Mouse (Mus musculus) heart, embryonic 11.5 days (tissue): ENCODE results near the gene Tubb4b. TPM values are rescaled to one million over a fixed set of nuclear protein-coding genes. Genes with fewer than 3 reads are reported as not detected.

Experiments
- ATAC-seq: fragments of 200-750 bp; cut with Nextera tagmentation; replicated peaks from 2 replicates; pipeline ENCODE4 v1.8.0; 2017; ENCODE audit warnings: moderate library complexity; ENCODE audit not compliant: insufficient number of reproducible peaks, low FRiP score, low TSS enrichment
- H3K27ac ChIP-seq: fragments of 300-500 bp; sonication (generic); 2 replicates; pipeline ENCODE4 v1.5.1; 2014; ENCODE audit warnings: mild to moderate bottlenecking, low read depth, low read length
- H3K27me3 ChIP-seq: fragments of 300-500 bp; sonication (generic); 2 replicates; pipeline ENCODE4 v1.6.1; 2014; ENCODE audit warnings: mild to moderate bottlenecking, low read length, mixed read lengths; ENCODE audit not compliant: control insufficient read depth, insufficient read depth
- H3K36me3 ChIP-seq: fragments of 300-500 bp; sonication (generic); 2 replicates; pipeline ENCODE4 v1.6.1; 2014; ENCODE audit warnings: mild to moderate bottlenecking, low read length, moderate library complexity, mixed read lengths; ENCODE audit not compliant: control insufficient read depth, insufficient read depth
- H3K4me1 ChIP-seq: fragments of 300-500 bp; sonication (generic); 2 replicates; pipeline ENCODE4 v1.6.1; 2014; ENCODE audit warnings: low read length; ENCODE audit not compliant: control insufficient read depth, insufficient read depth
- H3K4me2 ChIP-seq: fragments of 300-500 bp; sonication (generic); 2 replicates; pipeline ENCODE4 v1.6.1; 2014; ENCODE audit warnings: mild to moderate bottlenecking, moderate library complexity
- H3K4me3 ChIP-seq: fragments of 300-500 bp; sonication (generic); 2 replicates; pipeline ENCODE4 v1.5.1; 2014; ENCODE audit warnings: low read depth, low read length
- H3K9ac ChIP-seq: fragments of 300-500 bp; sonication (generic); 2 replicates; pipeline ENCODE4 v1.6.1; 2014; ENCODE audit warnings: mild to moderate bottlenecking, low read depth, low read length, moderate library complexity
- H3K9me3 ChIP-seq: fragments of 300-500 bp; sonication (generic); replicated peaks from 2 replicates; pipeline ENCODE4 v1.6.1; 2016; ENCODE audit warnings: low read length; ENCODE audit not compliant: control insufficient read depth
- WGBS: fragments of 180-500 bp; shearing (Covaris S2); extraction: QIAGEN DNeasy Blood & Tissue Kit; methylation state at CpG from one replicate; pipeline ENCODE4 v1.1.7; 2014; ENCODE audit not compliant: insufficient replicate concordance; 5-methylcytosine and 5-hydroxymethylcytosine counted together
- polyA plus RNA-seq: library from polyadenylated mRNA; unstranded; fragments of >200 nt; fragmentation: Nextera tagmentation; extraction: Ambion mirVana; gene quantifications from 2 replicates; pipeline ENCODE4 v1.2.1, GENCODE M21; 2014

Gene Tubb4b
- polyA plus RNA-seq, 1 experiment from 2014 or later: 481 TPM

DNA sequence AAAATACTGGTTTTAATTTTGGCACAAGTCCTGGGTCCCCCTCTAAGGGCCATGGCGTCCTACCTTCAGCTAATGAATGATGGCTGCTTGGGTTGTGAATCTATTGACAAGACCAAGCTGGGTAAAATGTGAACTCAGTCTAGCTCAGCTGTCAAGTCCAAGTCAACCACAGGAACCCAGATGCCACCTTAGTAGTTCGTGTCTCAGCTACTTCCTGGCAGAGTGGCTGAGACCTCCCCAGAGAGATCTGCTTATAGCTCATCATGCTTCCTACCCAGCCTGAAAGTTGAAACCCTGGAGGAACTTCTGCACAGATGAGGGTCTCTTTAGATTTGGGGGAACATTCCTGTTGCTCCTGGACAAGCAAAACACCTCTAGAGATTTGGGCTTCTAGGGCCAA is 41.2 kb downstream of the Tubb4b start:
- Histone ChIP-seq H3K9ac (no peak overlapping the region), H3K4me3 (no peak overlapping the region), H3K4me1 (peaks cover 14% of the 10 kb centered on the region), H3K4me2 (peak overlapping the region; percentile 84), H3K9me3 (no peaks in the 10 kb centered on the region), H3K27me3 (peaks cover 53% of the 10 kb centered on the region), H3K27ac (no peak overlapping the region), H3K36me3 (no peaks in the 10 kb centered on the region)
- no peak for ATAC-seq
- WGBS: 66% methylated on average over 2 of the region's 2 CpGs

DNA sequence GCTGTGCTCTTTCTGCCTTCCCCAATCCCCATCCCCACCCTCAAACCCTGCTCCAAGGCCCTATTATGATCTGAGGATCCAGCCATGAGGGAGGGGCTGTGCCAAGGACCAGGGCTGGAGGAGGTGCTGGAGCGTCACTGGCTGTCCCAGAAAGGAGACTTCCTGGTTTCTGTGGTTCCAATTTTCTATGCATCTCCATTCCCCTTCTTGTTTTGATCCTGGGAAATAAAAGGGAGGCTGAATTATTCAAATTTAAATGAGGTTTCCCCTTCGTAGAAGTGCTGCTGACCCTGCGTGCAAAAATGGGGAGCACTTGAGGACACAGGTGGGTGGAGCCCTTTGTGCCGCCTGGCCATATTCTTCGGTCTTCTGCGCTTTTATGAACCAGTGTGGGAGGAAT is 41.8 kb downstream of the Tubb4b start:
- no peak overlapping the region for H3K27ac ChIP-seq
- no peak for ATAC-seq
- H3K4me2 ChIP-seq: peak overlapping the region; percentile 84
- H3K9me3 ChIP-seq: no peaks in the 10 kb centered on the region
- no peak overlapping the region for H3K9ac ChIP-seq
- no peaks in the 10 kb centered on the region for H3K36me3 ChIP-seq
- H3K4me1 ChIP-seq: peaks cover 21% of the 10 kb centered on the region
- peaks cover 59% of the 10 kb centered on the region for H3K27me3 ChIP-seq
- WGBS: 25% methylated on average over 6 of the region's 6 CpGs
- peak overlapping the region; percentile 60; the same call in 1 of the 2 replicates for H3K4me3 ChIP-seq

DNA sequence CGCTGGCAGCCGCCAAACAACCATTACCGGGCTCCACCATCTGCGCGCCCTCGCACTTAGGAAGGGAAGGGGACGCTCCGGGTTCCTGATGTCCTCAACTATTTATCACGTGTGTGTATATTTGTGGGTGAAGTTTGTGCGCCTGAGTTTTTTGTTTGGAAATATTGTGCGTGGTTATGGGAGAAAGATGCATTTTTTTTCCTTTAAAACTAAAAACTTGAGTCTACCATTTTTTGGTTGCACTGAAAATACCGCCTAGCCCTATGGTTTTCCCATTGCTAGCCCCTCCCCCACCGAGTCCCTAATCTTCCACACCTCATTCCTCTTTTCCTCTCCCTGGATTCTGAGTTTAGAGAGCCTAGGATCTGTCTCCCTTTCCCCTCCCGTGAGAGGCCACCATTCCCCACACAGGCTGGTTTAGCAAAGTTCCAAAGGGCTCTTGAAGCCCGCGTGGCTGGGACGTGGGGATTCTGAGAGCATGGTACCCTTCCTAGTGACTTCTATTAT is 42.6 kb downstream of the Tubb4b start:
- H3K27ac ChIP-seq: peak overlapping the region; percentile 29; the same call in 1 of the 2 replicates
- WGBS: under 1% methylated on average over 17 of the region's 17 CpGs
- peak overlapping the region; percentile 60 for H3K4me3 ChIP-seq
- H3K9me3 ChIP-seq: no peaks in the 10 kb centered on the region
- no peaks in the 10 kb centered on the region for H3K36me3 ChIP-seq
- H3K4me1 ChIP-seq: peaks cover 24% of the 10 kb centered on the region
- peaks cover 62% of the 10 kb centered on the region for H3K27me3 ChIP-seq
- H3K9ac ChIP-seq: peak overlapping the region; percentile 65
- no peak for ATAC-seq
- H3K4me2 ChIP-seq: peak overlapping the region; percentile 84

DNA sequence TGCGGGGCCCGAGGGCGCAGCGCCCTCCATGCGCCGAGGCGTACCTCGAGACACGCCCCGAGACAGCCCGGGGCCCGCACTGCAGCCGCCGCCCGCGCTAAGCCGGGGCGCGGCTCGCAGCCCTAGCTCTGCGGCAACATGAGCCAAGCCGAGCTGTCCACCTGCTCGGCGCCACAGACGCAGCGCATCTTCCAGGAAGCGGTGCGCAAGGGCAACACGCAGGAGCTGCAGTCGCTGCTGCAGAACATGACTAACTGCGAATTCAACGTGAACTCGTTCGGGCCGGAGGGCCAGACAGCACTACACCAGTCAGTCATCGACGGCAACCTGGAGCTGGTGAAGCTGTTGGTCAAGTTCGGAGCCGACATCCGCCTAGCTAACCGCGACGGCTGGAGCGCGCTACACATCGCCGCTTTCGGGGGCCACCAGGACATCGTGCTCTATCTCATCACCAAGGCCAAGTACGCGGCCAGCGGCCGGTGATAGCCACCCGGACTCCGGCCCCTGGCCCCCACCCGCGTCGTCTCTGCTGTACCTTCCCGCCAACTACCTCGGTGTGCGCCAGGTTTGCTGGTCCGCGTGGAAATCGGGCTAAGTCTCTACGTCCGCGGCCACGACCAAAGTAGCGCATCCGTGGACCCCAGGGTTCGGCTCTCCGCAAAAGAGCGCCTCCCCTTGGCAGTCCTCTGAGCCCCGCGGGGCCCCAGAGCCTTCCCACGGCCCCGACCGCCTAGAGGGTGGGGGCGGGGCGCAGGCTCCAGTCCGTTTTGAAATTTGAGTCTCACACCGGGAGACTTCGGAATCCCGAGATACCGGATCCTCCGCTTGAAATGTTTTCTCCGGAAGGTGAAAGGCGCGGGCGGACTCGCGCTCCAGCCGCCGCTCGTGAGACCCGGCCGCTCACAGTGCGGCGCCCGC is 43.3 kb downstream of the Tubb4b start:
- peak overlapping the region; percentile 60 for H3K4me3 ChIP-seq
- ATAC-seq: peak; percentile 50; the same call in 1 of the 2 replicates
- peak overlapping the region; percentile 65 for H3K9ac ChIP-seq
- peaks cover 67% of the 10 kb centered on the region for H3K27me3 ChIP-seq
- under 1% methylated on average over 100 of the region's 100 CpGs for WGBS
- H3K27ac ChIP-seq: peak overlapping the region; percentile 76
- peaks cover 24% of the 10 kb centered on the region for H3K4me1 ChIP-seq
- H3K36me3 ChIP-seq: no peaks in the 10 kb centered on the region
- no peaks in the 10 kb centered on the region for H3K9me3 ChIP-seq
- H3K4me2 ChIP-seq: peak overlapping the region; percentile 84

DNA sequence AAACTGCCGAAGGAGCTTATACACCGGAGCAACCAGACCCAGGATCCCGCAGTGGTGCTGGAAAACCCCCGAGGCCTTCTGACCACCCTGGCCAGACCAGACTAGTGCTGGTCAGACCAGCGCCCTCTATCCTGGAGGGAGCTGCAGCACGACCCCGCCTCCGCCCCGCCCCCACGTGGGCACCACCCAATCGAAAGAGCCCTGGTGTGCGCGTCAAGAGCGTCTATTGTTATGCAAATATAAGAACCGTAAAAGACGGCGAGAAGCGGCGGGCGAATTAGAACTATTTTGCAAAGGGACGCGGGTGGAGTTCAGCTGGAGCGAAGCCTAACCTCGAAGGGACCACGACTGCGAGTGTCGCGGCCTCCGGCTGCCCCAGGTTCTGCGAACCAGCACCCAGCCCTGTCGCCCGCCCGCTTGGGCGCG is 44.0 kb downstream of the Tubb4b start, which contains the start of gene Nrarp:
Gene Nrarp (plus strand): TSS at position 281 of the 426 bp plus-strand sequence.
- Histone ChIP-seq H3K9ac (peak within 1 kb of the TSS; percentile 65), H3K36me3 (no peaks in the 10 kb centered on the region), H3K9me3 (no peaks in the 10 kb centered on the region), H3K4me3 (peak within 1 kb of the TSS; percentile 60), H3K27me3 (peaks cover 73% of the 10 kb centered on the region), H3K27ac (peak within 1 kb of the TSS; percentile 76), H3K4me1 (peaks cover 24% of the 10 kb centered on the region), H3K4me2 (peak within 1 kb of the TSS; percentile 84)
- peak; percentile 87 for ATAC-seq
- WGBS: under 1% methylated on average over 35 of the region's 35 CpGs

DNA sequence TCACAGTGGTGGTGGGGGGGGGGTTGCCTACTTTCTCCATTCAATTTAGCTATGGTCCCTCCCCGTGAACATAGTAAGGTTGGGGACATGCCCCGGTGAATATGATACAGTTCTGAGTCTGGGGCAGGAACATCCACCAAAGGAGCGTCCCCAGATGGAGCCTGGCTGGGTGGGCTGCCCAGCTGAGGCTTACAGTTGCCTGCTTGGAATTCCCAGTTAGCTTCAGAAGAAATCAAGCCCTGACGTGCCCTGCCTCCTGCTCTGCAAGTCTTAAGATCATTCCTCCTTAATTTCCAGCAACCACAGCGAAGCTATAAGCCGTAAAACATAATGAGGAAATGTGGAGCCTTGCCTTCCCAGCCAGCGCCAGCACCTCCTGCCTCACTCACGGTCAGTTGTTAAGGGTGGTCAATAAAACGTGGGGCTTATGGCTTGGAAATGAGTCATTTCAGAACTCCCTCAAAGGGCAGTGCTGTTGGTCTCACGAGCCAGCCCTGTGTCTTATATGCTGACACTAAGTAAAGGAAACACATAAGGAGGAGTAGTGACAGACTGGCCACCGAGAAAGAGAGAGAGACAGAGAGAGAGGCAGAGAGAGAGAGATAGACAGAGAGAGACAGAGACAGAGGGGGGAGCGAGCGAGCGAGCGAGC is 44.8 kb downstream of the Tubb4b start:
- no peak overlapping the region for H3K27ac ChIP-seq
- H3K27me3 ChIP-seq: peaks cover 65% of the 10 kb centered on the region
- H3K4me2 ChIP-seq: peak overlapping the region; percentile 84
- peaks cover 27% of the 10 kb centered on the region for H3K4me1 ChIP-seq
- no peak overlapping the region for H3K4me3 ChIP-seq
- H3K36me3 ChIP-seq: no peaks in the 10 kb centered on the region
- no peak overlapping the region for H3K9ac ChIP-seq
- no peaks in the 10 kb centered on the region for H3K9me3 ChIP-seq
- 53% methylated on average over 15 of the region's 15 CpGs for WGBS
- no peak for ATAC-seq

DNA sequence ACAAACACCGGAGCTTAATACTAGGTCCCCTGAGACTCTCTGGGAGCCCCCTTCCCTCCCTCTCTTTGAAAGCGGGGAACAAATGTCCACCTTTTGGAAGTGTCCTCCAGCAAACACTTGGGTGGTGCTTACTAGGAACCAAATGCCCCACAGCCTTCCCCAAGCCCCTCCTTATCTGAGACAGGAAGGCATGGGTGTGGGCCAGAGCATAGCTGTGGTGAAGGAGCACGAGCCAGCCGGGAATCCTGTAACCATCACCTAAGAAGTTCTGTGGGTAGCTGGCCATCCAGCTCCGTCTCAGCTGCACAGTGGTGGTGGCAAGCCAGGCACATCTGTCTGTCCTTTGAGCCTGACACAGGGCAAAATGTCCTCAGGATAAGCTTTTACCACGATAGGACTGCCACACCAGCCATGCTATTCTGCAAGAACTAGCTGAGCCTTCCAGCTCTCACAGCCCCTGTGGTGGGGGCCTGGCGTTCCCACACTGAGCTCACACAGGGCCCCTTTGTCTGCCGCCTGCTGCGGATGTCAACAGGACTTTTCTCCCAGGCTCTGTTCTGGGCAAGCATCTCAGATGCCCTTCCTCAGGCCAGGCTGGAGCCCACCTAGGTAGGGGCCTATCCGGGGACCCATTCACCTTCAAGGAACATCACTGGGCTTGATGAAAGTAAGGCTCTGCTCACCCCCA is 46.1 kb downstream of the Tubb4b start:
- Histone ChIP-seq H3K4me1 (peaks cover 27% of the 10 kb centered on the region), H3K4me2 (peak overlapping the region; percentile 21)
- ATAC-seq: no peak

DNA sequence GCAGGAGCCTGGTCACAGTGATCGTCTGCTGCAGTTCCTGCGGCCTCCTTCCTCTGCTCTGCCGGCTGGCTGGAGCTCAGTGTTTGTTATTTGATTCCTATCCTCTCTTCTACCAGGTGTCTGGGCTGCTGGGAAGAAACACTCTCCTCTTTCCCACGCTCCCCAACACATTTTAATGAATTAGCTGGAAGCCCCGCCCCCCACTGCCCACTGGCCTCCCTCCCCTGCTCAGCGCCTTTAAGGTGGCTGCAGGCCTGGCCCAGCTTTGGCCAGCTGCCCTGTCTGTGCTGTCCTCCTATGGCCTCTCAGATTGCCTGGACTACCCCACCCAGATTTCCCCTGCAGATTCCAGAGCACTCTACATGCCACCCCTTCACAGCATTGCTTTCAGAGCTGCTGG is 46.8 kb downstream of the Tubb4b start:
- 0 out of 2 replicates have a peak overlapping the region, but pooled peaks have one; percentile 42 for H3K27ac ChIP-seq
- H3K4me3 ChIP-seq: no peak overlapping the region
- H3K4me2 ChIP-seq: peak overlapping the region; percentile 21
- peaks cover 27% of the 10 kb centered on the region for H3K4me1 ChIP-seq
- no peaks in the 10 kb centered on the region for H3K36me3 ChIP-seq
- WGBS: 7% methylated on average over 6 of the region's 6 CpGs
- no peak overlapping the region for H3K9ac ChIP-seq
- ATAC-seq: no peak
- H3K9me3 ChIP-seq: no peaks in the 10 kb centered on the region
- peaks cover 50% of the 10 kb centered on the region for H3K27me3 ChIP-seq

More for the DNA sequence above, 46.1 kb downstream of the Tubb4b start:
- H3K4me3 ChIP-seq: no peak overlapping the region
- WGBS: 18% methylated on average over 10 of the region's 10 CpGs
- H3K9me3 ChIP-seq: no peaks in the 10 kb centered on the region
- H3K27ac ChIP-seq: peak overlapping the region; percentile 42; the same call in 1 of the 2 replicates
- H3K9ac ChIP-seq: no peak overlapping the region
- no peaks in the 10 kb centered on the region for H3K36me3 ChIP-seq
- peaks cover 55% of the 10 kb centered on the region for H3K27me3 ChIP-seq
